Mouse (Mus musculus): ENCODE measurements around the gene Osbpl7. TPM values are rescaled to one million over a fixed set of nuclear protein-coding genes. Genes with fewer than 3 reads are reported as not detected.

Osbpl7 gene
- total RNA-seq, 2 experiments from 2014 or later = 15.7 to 19.0 TPM

DNA sequence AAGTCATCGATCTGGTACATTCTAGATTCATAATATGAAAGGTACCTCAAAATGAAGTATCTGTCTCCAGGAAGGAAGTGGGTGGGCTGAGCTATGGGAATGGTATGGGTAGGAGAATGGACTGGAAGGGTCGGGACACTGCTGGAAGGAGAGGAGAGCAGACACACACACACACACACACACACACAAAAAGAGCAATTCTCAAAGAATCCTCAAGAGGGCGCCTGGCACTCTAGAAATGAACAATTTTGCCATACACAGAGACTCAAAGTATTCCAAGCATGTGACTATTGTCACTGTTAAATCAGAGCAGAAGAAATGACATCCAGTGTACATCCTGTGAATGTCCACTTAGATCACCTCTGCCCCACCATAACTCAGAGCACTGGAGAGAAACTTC, 22.1 kb downstream of the Osbpl7 start:
- H3K4me3 ChIP-seq = no peak overlapping the region
- H3K27ac ChIP-seq = no peak overlapping the region
- DNase-seq (ENCODE audit: low spot score in 2 of 2) = peak; percentile 55 to 75
- peak; percentile 82 for TF ChIP-seq CTCF (conservative IDR thresholded peaks at IDR 0.05)

DNA sequence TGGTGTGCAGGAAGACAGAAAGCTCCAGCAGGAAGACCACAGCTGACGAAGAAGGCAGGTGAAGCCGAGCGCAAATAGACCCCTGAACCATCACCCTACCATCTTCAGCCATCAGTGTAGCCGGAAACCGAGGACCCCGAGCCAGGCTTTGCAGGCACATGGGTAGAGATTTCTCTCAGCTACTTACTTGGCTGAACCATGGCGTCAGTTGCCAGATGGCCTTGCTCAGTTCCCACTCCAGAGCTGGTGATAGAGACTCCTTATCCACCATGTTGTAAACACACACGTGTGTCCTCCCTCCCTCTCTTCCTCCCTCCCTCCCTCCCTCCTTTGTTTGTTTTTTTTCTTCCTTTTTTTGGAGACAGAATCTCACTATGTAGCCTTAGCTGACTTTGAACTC, 23.8 kb downstream of the Osbpl7 start:
- DNase-seq (ENCODE audit: low spot score in 2 of 2) = no peak
- no peak for TF ChIP-seq CTCF (conservative IDR thresholded peaks at IDR 0.05)
- H3K27ac ChIP-seq = no peak overlapping the region
- H3K4me3 ChIP-seq = no peak overlapping the region

DNA sequence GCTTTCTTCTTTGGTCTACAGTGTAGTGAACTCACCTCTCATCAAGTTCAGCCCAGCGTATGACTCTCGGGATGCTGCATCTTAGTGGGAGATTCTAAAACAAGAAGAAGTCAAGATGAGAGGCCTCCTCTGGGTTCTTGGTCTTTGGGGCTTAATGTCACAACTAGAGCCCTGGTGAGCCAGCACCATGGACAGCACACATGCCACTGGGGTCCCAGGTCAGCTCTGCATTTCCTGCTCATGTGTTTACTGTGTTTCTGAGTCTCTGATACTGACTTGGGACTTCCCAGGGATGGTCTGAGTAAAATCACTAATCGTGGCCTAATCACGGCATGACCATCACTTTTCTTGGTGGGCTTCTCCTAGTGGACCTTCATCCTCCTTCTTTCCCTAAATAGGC, 28.3 kb downstream of the Osbpl7 start:
- Histone ChIP-seq H3K27ac (no peak overlapping the region), H3K4me3 (no peak overlapping the region)
- TF ChIP-seq CTCF (conservative IDR thresholded peaks at IDR 0.05) = no peak
- no peak for DNase-seq (ENCODE audit: low spot score in 2 of 2)

DNA sequence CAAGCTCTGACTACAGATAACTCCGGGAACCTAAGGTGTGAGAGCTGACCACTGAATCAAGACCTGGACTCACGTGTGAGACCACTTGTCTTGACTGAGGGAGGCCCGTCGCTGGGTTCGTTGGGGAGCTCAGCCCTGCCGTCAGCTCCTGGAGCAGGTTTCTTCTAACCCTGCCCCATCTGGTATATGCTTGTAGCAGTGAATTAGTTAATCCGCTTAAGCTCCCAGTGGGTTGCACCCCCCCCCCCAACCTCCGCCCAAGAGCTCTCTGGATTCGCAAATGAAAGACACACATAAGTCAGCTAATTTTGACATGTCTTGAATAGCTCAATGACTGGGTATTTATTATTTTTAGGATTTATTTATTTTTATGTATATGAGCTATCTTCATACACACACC, 29.9 kb downstream of the Osbpl7 start:
- DNase-seq (ENCODE audit: low spot score in 2 of 2) = no peak
- no peak for TF ChIP-seq CTCF (conservative IDR thresholded peaks at IDR 0.05)
- H3K4me3 ChIP-seq = no peak overlapping the region
- H3K27ac ChIP-seq = no peak overlapping the region

DNA sequence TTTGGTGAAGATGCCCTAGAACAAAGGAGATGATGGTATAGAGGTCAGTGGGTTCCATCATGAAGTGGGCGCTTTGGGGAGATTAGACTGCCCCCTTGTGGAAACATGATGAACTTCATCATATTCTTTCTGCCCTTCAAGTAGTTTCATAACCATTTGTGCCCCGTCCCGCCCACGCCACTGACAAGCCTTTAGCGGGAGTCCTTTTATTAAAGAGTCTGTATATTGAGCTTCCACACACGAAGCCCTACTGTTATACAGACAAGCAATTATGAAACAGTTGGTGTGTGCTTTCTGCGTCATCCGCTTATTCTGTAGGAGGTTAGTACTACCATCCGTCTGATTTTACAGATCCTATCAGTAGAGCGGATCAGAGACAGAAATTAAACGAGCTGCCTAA, 32.5 kb downstream of the Osbpl7 start:
- no peak overlapping the region for H3K4me3 ChIP-seq
- peak; percentile 63 to 65 for DNase-seq (ENCODE audit: low spot score in 2 of 2)
- TF ChIP-seq CTCF (conservative IDR thresholded peaks at IDR 0.05) = peak; percentile 85
- H3K27ac ChIP-seq = 0 out of 2 replicates have a peak overlapping the region, but pooled peaks have one; percentile 59

DNA sequence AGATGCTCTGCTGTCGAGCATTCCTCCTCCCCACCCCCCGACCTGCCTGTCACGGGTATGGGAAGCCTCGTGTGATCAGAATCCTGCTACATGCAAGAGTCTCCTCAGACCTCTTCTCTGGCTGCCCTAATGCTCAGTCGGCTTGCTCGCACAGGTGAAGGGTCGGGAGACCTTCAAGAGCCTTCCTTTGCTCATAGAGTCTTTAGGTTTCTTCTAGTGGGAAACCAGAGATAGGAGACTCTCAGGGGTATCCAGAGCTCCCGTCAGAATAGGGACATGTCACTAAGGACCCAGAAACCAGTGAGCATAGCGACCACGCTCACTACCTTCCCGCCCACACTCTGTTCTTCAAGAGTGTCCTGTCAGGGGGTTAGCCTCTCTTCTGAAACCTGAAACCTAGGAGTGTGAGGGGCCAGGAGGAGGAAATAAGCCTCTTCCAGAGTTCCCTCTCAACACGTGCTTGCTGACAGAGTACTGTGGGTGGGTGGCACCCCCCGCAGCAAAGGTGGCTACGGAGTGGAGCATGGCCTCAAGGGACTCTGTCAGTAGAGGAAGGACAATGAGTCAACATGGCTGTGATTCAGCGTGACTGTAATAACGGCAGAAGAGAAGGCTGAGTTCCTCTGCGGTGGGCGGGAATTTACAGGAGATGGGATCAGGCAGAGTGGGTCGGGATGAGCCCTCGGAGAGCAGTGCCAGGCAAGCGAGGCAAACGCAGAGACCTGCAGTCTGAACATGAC, 33.1 kb downstream of the Osbpl7 start:
- DNase-seq (ENCODE audit: low spot score in 2 of 2) = peak; percentile 22 to 42
- Histone ChIP-seq H3K27ac (peak overlapping the region; percentile 59), H3K4me3 (no peak overlapping the region)
- no peak for TF ChIP-seq CTCF (conservative IDR thresholded peaks at IDR 0.05)

DNA sequence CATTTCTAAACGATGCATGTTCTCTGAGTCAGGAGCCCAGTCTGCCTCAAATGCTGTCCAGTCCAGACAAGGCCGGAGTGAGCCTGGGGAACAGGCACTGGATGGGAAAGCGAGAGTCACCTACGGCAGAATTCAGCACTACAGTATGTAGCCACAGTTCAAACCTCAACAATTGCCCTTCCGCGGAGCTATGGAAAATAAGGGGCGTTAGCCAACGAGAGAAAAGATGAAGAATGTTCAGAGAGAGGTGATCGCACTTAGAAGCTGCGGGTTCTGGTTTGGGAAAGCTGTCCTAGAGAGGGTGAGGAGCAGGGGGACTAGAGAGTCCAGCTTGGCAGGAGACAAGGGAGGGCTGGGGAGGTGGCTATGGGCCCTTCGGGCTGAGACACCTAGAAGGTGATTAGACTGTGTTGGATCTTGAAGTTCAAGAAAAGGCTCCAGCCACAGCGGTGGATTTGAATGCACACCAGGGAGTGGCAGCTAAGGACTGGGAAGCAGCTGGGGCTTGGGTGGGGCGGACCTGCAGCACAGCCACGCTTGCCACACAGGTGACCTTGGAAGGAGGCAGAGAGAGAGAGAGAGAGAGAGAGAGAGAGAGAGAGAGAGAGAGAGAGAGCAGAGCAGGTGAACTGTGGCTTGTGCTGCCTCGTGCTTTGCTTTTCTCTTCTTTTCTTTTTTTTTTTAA, 34.5 kb downstream of the Osbpl7 start:
- no peak overlapping the region for H3K27ac ChIP-seq
- H3K4me3 ChIP-seq = no peak overlapping the region
- DNase-seq (ENCODE audit: low spot score in 2 of 2) = no peak
- TF ChIP-seq CTCF (conservative IDR thresholded peaks at IDR 0.05) = no peak

DNA sequence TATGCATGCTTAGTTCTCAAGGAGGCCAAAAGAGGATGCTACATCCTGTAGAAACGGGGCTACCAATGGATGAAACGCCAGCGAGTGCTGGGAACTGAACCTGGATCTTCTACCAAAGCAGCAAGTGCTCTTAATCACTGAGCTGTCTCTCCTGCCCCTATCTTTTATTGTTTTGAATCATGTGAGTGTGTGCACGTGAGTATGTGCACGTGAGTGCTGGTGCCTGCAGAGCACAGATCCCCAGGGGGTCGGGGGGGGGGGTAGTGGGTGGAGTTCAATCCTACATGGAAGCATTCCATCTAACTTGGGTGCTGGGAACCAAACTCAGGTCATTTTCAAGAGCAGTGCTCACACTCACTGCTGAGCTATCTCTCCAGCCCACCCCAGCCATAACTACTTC, 35.9 kb downstream of the Osbpl7 start:
- no peak overlapping the region for H3K27ac ChIP-seq
- no peak overlapping the region for H3K4me3 ChIP-seq
- TF ChIP-seq CTCF (conservative IDR thresholded peaks at IDR 0.05) = no peak
- DNase-seq (ENCODE audit: low spot score in 2 of 2) = no peak

DNA sequence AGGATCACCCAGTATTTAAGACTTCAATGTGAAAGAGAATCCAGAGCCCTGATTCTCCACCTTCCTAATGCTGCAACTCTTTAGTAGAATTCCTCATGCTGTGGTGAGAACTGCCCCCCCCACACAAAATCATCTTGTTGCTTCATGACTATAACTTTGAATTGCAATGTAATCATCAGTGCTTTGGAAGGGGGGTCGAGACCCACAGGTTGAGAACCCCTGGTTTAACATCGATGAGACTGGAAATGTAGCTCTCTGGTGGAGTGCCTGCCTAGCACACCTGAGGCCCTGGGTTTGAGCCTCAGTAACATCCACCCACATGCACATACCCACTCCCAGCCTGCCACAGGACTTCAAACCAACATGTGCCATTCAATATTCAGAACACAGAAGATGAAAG, 44.2 kb downstream of the Osbpl7 start:
- no peak for TF ChIP-seq CTCF (conservative IDR thresholded peaks at IDR 0.05)
- H3K4me3 ChIP-seq = no peak overlapping the region
- H3K27ac ChIP-seq = no peak overlapping the region
- DNase-seq (ENCODE audit: low spot score in 2 of 2) = no peak

DNA sequence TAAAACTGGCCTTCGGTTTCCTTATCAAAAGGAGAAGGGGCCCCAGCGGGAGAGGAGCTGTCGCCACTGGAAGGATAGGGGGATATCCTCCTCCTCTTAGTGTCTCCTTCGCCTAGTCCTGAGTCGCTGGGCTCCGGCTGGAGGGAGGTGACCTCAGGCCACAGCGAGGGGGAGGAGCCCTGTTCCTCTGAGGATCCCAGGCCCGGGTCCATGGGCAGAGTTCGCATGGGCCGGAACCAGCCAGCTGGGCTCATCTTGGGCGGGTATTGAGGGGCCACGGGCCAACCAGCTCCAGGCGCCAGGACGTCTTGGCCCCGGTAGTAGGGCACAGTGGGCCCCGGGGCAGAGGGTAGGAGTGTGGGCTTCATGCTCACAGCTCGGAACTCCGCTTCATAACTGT, 48.4 kb downstream of the Osbpl7 start:
- Histone ChIP-seq H3K27ac (no peak overlapping the region), H3K4me3 (no peak overlapping the region; the same call in 1 of the 2 replicates)
- no peak for TF ChIP-seq CTCF (conservative IDR thresholded peaks at IDR 0.05)
- no peak for DNase-seq (ENCODE audit: low spot score in 2 of 2)

DNA sequence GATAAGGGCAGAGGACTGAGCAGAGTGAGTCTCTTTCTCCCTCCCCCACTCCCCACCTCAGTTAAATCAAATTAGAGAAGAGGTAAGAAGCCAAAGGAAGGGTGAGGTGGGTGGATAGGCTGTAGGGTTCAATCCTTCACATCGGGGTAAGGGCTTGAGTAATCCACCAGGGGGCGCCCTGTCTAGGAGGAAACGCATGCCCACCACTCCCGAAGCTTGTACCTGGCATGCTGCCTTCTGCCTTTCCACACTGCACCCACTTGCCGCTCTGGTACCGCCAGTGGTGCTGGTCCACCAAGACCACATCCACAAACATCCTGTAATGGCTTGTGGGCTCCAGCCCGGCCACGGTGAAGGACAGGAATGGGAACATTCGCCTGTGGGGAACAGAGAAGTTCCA, 51.3 kb downstream of the Osbpl7 start:
- peak; percentile 84 for TF ChIP-seq CTCF (conservative IDR thresholded peaks at IDR 0.05)
- Histone ChIP-seq H3K4me3 (no peak overlapping the region), H3K27ac (no peak overlapping the region)
- DNase-seq (ENCODE audit: low spot score in 2 of 2) = peak; percentile 18 to 58

DNA sequence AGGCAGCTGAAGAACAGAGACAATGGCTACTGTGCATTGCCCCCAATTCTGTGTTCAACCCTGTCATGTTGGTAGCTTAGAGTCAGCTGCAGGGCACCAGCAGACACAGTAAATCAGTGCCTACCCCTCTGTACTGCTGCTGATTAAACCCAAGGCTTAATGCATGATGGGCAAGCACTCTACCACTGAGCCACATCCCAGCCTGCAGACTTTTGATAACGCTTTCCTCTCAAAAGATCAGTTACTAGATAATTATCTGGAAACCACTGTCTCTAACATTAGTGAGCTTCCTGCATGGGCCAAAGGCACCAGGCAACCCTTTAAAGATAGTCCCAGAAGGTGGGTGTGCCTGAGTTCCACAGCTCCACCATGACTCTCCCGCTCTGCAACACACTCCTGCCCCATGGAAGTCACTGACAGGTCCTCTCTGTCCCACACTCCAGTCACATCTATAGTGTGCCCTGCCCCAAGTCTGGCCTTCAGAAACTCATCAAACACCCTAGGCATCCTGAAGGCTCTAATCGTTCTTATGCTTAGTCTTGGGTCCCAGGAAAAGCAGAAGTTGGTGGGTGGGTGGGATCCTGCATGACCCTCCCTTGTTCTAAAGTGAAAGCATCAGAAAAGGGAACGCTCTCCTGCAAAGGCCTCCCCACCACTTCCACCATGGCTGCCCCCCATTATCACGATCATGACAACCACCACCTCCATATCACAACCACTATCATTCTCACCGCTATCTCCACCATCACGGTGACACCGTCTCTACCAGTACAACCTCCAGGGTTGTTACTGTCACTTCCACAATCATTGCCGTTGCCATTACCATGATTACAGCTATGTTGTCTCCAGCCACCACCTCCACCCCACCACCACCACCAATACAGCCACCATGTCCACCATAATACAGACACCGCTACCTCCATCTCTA, 53.0 kb downstream of the Osbpl7 start:
- TF ChIP-seq CTCF (conservative IDR thresholded peaks at IDR 0.05) = no peak
- no peak for DNase-seq (ENCODE audit: low spot score in 2 of 2)
- Histone ChIP-seq H3K4me3 (no peak overlapping the region), H3K27ac (no peak overlapping the region)

DNA sequence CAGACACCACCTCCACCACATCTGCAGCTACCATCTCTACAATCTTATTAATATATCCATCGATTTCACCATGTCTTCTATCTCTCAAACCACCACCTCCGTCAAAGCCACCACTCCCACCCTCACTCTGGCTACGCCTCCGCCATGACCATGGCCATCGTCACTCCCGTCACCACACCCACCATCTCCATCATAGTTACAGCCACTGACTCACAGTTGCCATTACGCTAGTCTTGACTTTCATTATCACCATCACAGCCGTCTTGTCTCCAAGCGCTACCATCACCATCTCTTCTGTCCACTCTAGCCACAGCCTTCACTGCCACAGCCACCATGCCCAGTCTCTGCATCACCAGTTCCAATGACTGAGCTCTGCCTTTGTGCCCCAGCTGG, 53.7 kb downstream of the Osbpl7 start:
- Histone ChIP-seq H3K4me3 (no peak overlapping the region), H3K27ac (no peak overlapping the region)
- no peak for TF ChIP-seq CTCF (conservative IDR thresholded peaks at IDR 0.05)
- DNase-seq (ENCODE audit: low spot score in 2 of 2) = no peak

Data from layer of hippocampus, adult 2 months (tissue).